Mouse (Mus musculus) lung, embryonic 15.5 days (tissue): Measurements from ENCODE around the gene Olfr1342. TPM values are rescaled to one million over a fixed set of nuclear protein-coding genes. Genes with fewer than 3 reads are reported as not detected.

Experiments used
- ATAC-seq: fragments of 200-750 bp; cut with Nextera tagmentation; 2 replicates; pipeline ENCODE4 v1.8.0; 2017; ENCODE audit warnings: moderate number of reproducible peaks, borderline replicate concordance; ENCODE audit not compliant: low FRiP score, low TSS enrichment; ENCODE audit errors: extremely low read depth
- H3K27ac ChIP-seq: fragments of 300-500 bp; sonication (generic); 2 replicates; pipeline ENCODE4 v1.5.1; 2015; ENCODE audit warnings: moderate library complexity, mild to moderate bottlenecking, inconsistent platforms
- H3K27me3 ChIP-seq: fragments of 300-500 bp; sonication (generic); 2 replicates; pipeline ENCODE4 v1.6.1; 2015; ENCODE audit warnings: inconsistent platforms
- H3K36me3 ChIP-seq: fragments of 300-500 bp; sonication (generic); 2 replicates; pipeline ENCODE4 v1.6.1; 2015; ENCODE audit warnings: inconsistent platforms
- H3K4me1 ChIP-seq: fragments of 300-500 bp; sonication (generic); 2 replicates; pipeline ENCODE4 v1.6.1; 2015; ENCODE audit warnings: inconsistent platforms
- H3K4me2 ChIP-seq: fragments of 300-500 bp; sonication (generic); 2 replicates; pipeline ENCODE4 v1.6.1; 2015; ENCODE audit warnings: inconsistent platforms, mild to moderate bottlenecking, moderate library complexity
- H3K4me3 ChIP-seq: fragments of 300-500 bp; sonication (generic); 2 replicates; pipeline ENCODE4 v1.5.1; 2015; ENCODE audit warnings: mild to moderate bottlenecking, inconsistent platforms
- H3K9ac ChIP-seq: fragments of 300-500 bp; sonication (generic); 2 replicates; pipeline ENCODE4 v1.6.1; 2015; ENCODE audit warnings: inconsistent platforms
- H3K9me3 ChIP-seq: fragments of 300-500 bp; sonication (generic); 2 replicates; pipeline ENCODE4 v1.6.1; 2016; ENCODE audit warnings: inconsistent platforms
- WGBS: fragments of 180-500 bp; shearing (Covaris S2); methylation state at CpG from one replicate; pipeline ENCODE4 v1.1.7; 2015; 5-methylcytosine and 5-hydroxymethylcytosine counted together
- polyA plus RNA-seq: library from polyadenylated mRNA; unstranded; fragments of >200 nt; fragmentation: Nextera tagmentation; extraction: Ambion mirVana; gene quantifications from 2 replicates; pipeline ENCODE4 v1.2.1, GENCODE M21; 2015

Olfr1342 gene
- polyA plus RNA-seq, 1 experiment from 2014 or later = 0.69 TPM

GRCm38 (mm10) chr4:118687086-118687485, 5.5 kb downstream of the Olfr1342 start:
- 24% methylated on average over 2 of the region's 2 CpGs for WGBS
- Histone ChIP-seq H3K27ac (peak overlapping the region; percentile 58), H3K9me3 (no peaks in the 10 kb centered on the region), H3K36me3 (no peaks in the 10 kb centered on the region), H3K9ac (no peak overlapping the region), H3K4me1 (no peaks in the 10 kb centered on the region), H3K4me3 (no peak overlapping the region), H3K27me3 (no peaks in the 10 kb centered on the region), H3K4me2 (no peak overlapping the region)
- peak; percentile 39; the same call in 1 of the 2 replicates for ATAC-seq

- no peaks in the 10 kb centered on the region for H3K36me3 ChIP-seq
- H3K27me3 ChIP-seq = no peaks in the 10 kb centered on the region
- H3K4me1 ChIP-seq = no peaks in the 10 kb centered on the region
- H3K4me3 ChIP-seq = no peak within 1 kb of the TSS
- H3K27ac ChIP-seq = no peak within 1 kb of the TSS
- no peak for ATAC-seq
- H3K9ac ChIP-seq = no peak within 1 kb of the TSS
- no peaks in the 10 kb centered on the region for H3K9me3 ChIP-seq
- H3K4me2 ChIP-seq = no peak within 1 kb of the TSS
These were observed 33.9 kb downstream of the Olfr1342 start, which contains the start of gene Olfr62 for GRCm38 (mm10) chr4:118658652-118659051. Gene Olfr62 (plus strand): TSS chr4:118658952.

GRCm38 (mm10) chr4:118645234-118645633, 47.3 kb downstream of the Olfr1342 start:
- H3K4me1 ChIP-seq = no peaks in the 10 kb centered on the region
- no peak overlapping the region for H3K27ac ChIP-seq
- WGBS = 6% methylated on average over 2 of the region's 2 CpGs
- H3K36me3 ChIP-seq = no peaks in the 10 kb centered on the region
- ATAC-seq = no peak
- no peaks in the 10 kb centered on the region for H3K9me3 ChIP-seq
- no peak overlapping the region for H3K4me2 ChIP-seq
- no peaks in the 10 kb centered on the region for H3K27me3 ChIP-seq
- no peak overlapping the region for H3K9ac ChIP-seq
- no peak overlapping the region for H3K4me3 ChIP-seq

GRCm38 (mm10) chr4:118642346-118643190, 50.0 kb downstream of the Olfr1342 start:
- ATAC-seq = no peak
- H3K4me3 ChIP-seq = no peak overlapping the region
- 37% methylated on average over 20 of the region's 20 CpGs for WGBS
- no peaks in the 10 kb centered on the region for H3K27me3 ChIP-seq
- no peak overlapping the region for H3K9ac ChIP-seq
- H3K9me3 ChIP-seq = no peaks in the 10 kb centered on the region
- H3K27ac ChIP-seq = peak overlapping the region; percentile 5; the same call in 1 of the 2 replicates
- H3K4me1 ChIP-seq = no peaks in the 10 kb centered on the region
- H3K4me2 ChIP-seq = no peak overlapping the region
- no peaks in the 10 kb centered on the region for H3K36me3 ChIP-seq

Other genes with a start within 250 kb of the Olfr1342 start
- gene Mpl, start 235.2 kb downstream of the Olfr1342 start, polyA plus RNA-seq = 0.40 and 0.74 TPM in 2 replicates
- gene Tie1, start 202.7 kb downstream of the Olfr1342 start, polyA plus RNA-seq = 85.6 and 86.1 TPM in 2 replicates
- gene 2610528J11Rik, start 165.8 kb downstream of the Olfr1342 start, polyA plus RNA-seq = 12.9 and 13.1 TPM in 2 replicates
- 5.8 and 6.3 TPM in 2 replicates for gene Tmem125, start 148.7 kb downstream of the Olfr1342 start, polyA plus RNA-seq
- 0.55 and 0.64 TPM in 2 replicates for gene Cfap57, start 72.0 kb downstream of the Olfr1342 start, polyA plus RNA-seq
- gene Ebna1bp2, start 72.0 kb downstream of the Olfr1342 start, polyA plus RNA-seq = 123 and 124 TPM in 2 replicates
- gene Olfr62, start 33.8 kb downstream of the Olfr1342 start, polyA plus RNA-seq = not detected in 2 replicates
- gene Olfr1341, start 10.8 kb upstream of the Olfr1342 start, polyA plus RNA-seq = not detected in 2 replicates
- gene Olfr1340, start 27.4 kb upstream of the Olfr1342 start, polyA plus RNA-seq = not detected in 2 replicates
- gene Olfr1339, start 39.4 kb upstream of the Olfr1342 start, polyA plus RNA-seq = not detected in 2 replicates
- not detected in 2 replicates for gene Olfr1338, start 66.0 kb upstream of the Olfr1342 start, polyA plus RNA-seq
- gene Olfr1337, start 89.8 kb upstream of the Olfr1342 start, polyA plus RNA-seq = not detected in 2 replicates
- not detected in 2 replicates for gene Olfr1335, start 117.2 kb upstream of the Olfr1342 start, polyA plus RNA-seq
- gene Olfr1333, start 143.5 kb upstream of the Olfr1342 start, polyA plus RNA-seq = not detected in 2 replicates
- not detected in 2 replicates for gene Olfr1331, start 171.9 kb upstream of the Olfr1342 start, polyA plus RNA-seq
- gene Olfr1330, start 195.8 kb upstream of the Olfr1342 start, polyA plus RNA-seq = not detected in 2 replicates
- gene Olfr1329, start 224.7 kb upstream of the Olfr1342 start, polyA plus RNA-seq = not detected in 2 replicates
- gene Olfr1328, start 245.9 kb upstream of the Olfr1342 start, polyA plus RNA-seq = not detected in 2 replicates